Mouse (Mus musculus) adrenal gland, postnatal 0 days (tissue): ENCODE data around the gene Ccdc182. TPM values are rescaled to one million over a fixed set of nuclear protein-coding genes. Genes with fewer than 3 reads are reported as not detected.

Experiments used
- polyA plus RNA-seq: library from polyadenylated mRNA; unstranded; fragments of >200 nt; fragmentation: Nextera tagmentation; extraction: Ambion mirVana; gene quantifications from 2 replicates; pipeline ENCODE4 v1.2.1, GENCODE M21; 2015

The Ccdc182 gene
- polyA plus RNA-seq, result 0.11 TPM in 1 of 2 replicates, not detected in the other

DNA sequence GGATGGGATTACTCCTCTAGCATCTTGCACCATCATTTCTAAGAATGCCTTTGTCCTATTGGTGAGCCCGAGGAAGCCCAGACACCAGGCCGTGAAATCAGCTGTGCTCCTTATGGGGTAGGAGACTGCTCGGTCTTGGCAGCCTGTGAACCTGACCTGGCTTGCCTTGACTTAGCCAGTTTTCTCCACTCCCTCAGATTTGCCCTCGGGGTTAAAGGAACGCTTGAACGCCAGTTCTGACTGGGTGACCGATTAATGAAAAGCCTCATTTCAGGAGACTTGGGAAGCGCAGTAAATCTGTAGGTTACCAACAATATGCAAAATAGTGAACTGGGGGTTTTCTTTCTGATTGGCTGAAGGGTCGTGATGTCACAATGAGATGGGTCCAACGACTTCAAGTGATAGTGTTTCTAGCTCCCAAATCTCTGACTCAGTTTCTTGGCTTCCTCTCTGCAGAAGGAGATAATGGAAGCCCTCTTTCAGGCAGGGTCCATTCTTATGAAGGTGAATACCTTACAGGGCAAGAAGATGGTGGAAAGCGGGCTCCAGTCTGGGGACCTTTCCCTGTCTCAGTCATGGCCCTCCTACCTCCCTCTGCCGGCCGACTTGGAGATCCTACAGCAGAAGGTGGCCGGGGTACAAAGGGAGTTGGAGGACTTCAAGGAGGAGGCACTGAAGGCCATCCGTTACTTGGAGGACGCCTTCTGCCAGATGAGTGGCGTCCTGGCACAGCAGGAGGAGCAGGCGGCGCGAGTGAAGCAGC is at the start of gene Ccdc182:
Gene Ccdc182, plus strand, starts transcription at position 428 of the 763 bp plus-strand sequence.

Other genes with a start within 250 kb of the Ccdc182 start
- gene Srsf1, start 246.7 kb upstream of the Ccdc182 start, polyA plus RNA-seq, result 107 and 152 TPM in 2 replicates
- gene Vezf1, start 225.8 kb upstream of the Ccdc182 start, polyA plus RNA-seq, result 22.3 and 26.7 TPM in 2 replicates
- 21.6 and 27.9 TPM in 2 replicates for gene Cuedc1, start 196.0 kb upstream of the Ccdc182 start, polyA plus RNA-seq
- 87.0 and 108 TPM in 2 replicates for gene Mrps23, start 89.7 kb upstream of the Ccdc182 start, polyA plus RNA-seq